Mouse (Mus musculus): ENCODE measurements around the gene 1110004F10Rik. TPM values are rescaled to one million over a fixed set of nuclear protein-coding genes. Genes with fewer than 3 reads are reported as not detected.

Gene 1110004F10Rik
- polyA plus RNA-seq (2012; rRNA removed) (183 and 187 TPM in 2 replicates), polyA plus RNA-seq (2014; fragmentation: Nextera tagmentation; extraction: Ambion mirVana) (283 and 299 TPM in 2 replicates)

- H3K4me1 ChIP-seq (ENCODE audit: control insufficient read depth, insufficient read depth, low read length), result peaks cover 11% of the 10 kb centered on the region; the same call in 1 of the 2 replicates
- peak within 1 kb of the TSS; percentile 96 for H3K4me2 ChIP-seq (replicated peaks; ENCODE audit: low read depth, low read length, severe bottlenecking)
- peak within 1 kb of the TSS; percentile 65 for H3K9ac ChIP-seq (ENCODE audit: low read depth, low read length, severe bottlenecking)
- TF ChIP-seq POLR2A (IDR thresholded peaks at IDR 0.05; ENCODE audit: borderline replicate concordance, extremely low read depth, insufficient read depth, insufficient read length), result no peak
- H3K27ac ChIP-seq (replicated peaks; ENCODE audit: low read depth, low read length), result peak within 1 kb of the TSS; percentile 62
- WGBS, result 1% methylated on average over 11 of the region's 11 CpGs
- H3K36me3 ChIP-seq (ENCODE audit: control insufficient read depth, insufficient read depth, low read length), result no peaks in the 10 kb centered on the region; the same call in 1 of the 2 replicates
- H3K4me3 ChIP-seq (replicated peaks; ENCODE audit: low read length), result peak within 1 kb of the TSS; percentile 54
- ATAC-seq (ENCODE audit: low FRiP score, low read depth), result no peak
- no peaks in the 10 kb centered on the region for H3K9me3 ChIP-seq (ENCODE audit: control insufficient read depth, low read length)
- H3K27me3 ChIP-seq (ENCODE audit: control insufficient read depth, insufficient read depth, low read length), result peaks cover 29% of the 10 kb centered on the region
- DNase-seq (ENCODE audit: low spot score), result no peak
These were observed at the start of gene 1110004F10Rik for GRCm38 (mm10) chr7:116039196-116039537. Gene 1110004F10Rik (plus strand): TSS chr7:116039397.

GRCm38 (mm10) chr7:116002726-116003125 lies 36.5 kb upstream of the 1110004F10Rik start:
- ATAC-seq (ENCODE audit: low FRiP score, low read depth) (no peak), DNase-seq (ENCODE audit: low spot score) (no peak)
- H3K9ac ChIP-seq (ENCODE audit: low read depth, low read length, severe bottlenecking), result no peak overlapping the region
- H3K27me3 ChIP-seq (ENCODE audit: control insufficient read depth, insufficient read depth, low read length), result no peaks in the 10 kb centered on the region
- no peak overlapping the region for H3K4me3 ChIP-seq (replicated peaks; ENCODE audit: low read length)
- no peak overlapping the region for H3K27ac ChIP-seq (replicated peaks; ENCODE audit: low read depth, low read length)
- 85% methylated on average over 4 of the region's 4 CpGs for WGBS
- no peaks in the 10 kb centered on the region for H3K4me1 ChIP-seq (ENCODE audit: control insufficient read depth, insufficient read depth, low read length)
- no peaks in the 10 kb centered on the region for H3K9me3 ChIP-seq (ENCODE audit: control insufficient read depth, low read length)
- TF ChIP-seq POLR2A (IDR thresholded peaks at IDR 0.05; ENCODE audit: borderline replicate concordance, extremely low read depth, insufficient read depth, insufficient read length), result no peak
- H3K36me3 ChIP-seq (ENCODE audit: control insufficient read depth, insufficient read depth, low read length), result no peaks in the 10 kb centered on the region
- no peak overlapping the region for H3K4me2 ChIP-seq (replicated peaks; ENCODE audit: low read depth, low read length, severe bottlenecking)

DNA sequence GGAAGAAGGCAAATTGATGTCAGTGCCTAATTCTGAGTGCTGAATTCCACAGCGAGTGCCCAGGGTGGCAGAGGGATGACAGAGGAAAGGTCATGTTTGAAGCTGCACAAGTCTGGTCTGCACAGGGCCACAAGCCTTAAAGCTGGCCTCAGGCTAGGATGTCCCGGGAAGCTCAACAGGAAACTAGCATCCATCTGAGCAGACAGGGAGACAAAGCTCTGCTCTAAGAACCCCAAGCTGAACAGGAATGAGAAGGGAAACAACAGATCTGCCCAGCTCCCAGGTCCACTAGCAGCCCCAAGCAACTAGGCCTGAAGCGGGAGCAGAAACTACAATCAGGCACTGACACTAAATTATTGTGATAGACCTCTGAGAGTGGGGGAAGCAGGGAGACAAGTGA lies 9.2 kb upstream of the 1110004F10Rik start:
- TF ChIP-seq POLR2A (IDR thresholded peaks at IDR 0.05; ENCODE audit: borderline replicate concordance, extremely low read depth, insufficient read depth, insufficient read length), result no peak
- Histone ChIP-seq H3K9ac (ENCODE audit: low read depth, low read length, severe bottlenecking) (0 out of 2 replicates have a peak overlapping the region, but pooled peaks have one; percentile 84), H3K4me2 (replicated peaks; ENCODE audit: low read depth, low read length, severe bottlenecking) (peak overlapping the region; percentile 96), H3K36me3 (ENCODE audit: control insufficient read depth, insufficient read depth, low read length) (no peaks in the 10 kb centered on the region), H3K9me3 (ENCODE audit: control insufficient read depth, low read length) (no peaks in the 10 kb centered on the region), H3K27ac (replicated peaks; ENCODE audit: low read depth, low read length) (no peak overlapping the region), H3K27me3 (ENCODE audit: control insufficient read depth, insufficient read depth, low read length) (peaks cover 10% of the 10 kb centered on the region; the same call in 1 of the 2 replicates), H3K4me1 (ENCODE audit: control insufficient read depth, insufficient read depth, low read length) (peaks cover 8% of the 10 kb centered on the region; the same call in 1 of the 2 replicates), H3K4me3 (replicated peaks; ENCODE audit: low read length) (peak overlapping the region; percentile 54)
- DNase-seq (ENCODE audit: low spot score) (no peak), ATAC-seq (ENCODE audit: low FRiP score, low read depth) (no peak)
- WGBS, result 53% methylated on average over 3 of the region's 3 CpGs

DNA sequence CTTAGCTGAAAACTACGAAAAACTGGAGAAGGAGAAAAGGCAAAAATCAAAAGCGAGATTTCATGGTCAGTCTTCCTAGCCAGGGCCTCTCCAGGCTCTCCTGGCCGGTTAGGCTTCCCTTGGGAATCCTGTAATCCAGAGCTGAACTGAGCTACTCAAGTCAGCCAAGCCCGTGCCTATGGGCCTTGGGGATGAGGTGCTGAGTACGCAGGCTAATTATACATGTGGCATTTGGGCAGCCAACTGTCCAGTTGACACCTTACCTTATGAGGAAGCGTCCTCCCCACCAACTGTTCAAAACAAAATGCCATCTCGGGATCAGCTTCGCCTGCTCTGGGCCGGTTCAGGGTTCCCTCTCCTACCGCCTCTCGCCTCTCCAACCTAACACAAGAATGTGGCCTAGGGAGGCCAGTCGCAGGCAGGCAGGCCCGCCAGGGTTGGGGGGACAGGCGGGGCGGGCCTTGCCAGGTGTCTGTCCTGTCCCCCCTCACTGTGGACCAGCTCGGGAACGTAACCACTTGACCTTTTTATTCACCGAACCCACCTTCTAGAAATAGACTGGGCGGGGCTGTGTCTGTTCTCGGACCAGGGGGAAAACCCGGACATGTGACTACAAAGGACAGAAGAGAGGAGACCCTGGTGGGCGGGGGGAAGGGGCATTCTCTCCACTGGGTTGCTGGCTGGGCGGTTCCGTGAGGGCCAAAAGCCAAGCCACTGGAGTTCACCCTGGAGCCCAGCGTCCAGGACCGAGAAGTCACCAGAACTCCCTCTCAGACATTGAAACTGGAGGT lies 8.4 kb upstream of the 1110004F10Rik start:
- H3K27me3 ChIP-seq (ENCODE audit: control insufficient read depth, insufficient read depth, low read length), result peaks cover 16% of the 10 kb centered on the region; the same call in 1 of the 2 replicates
- ATAC-seq (ENCODE audit: low FRiP score, low read depth), result peak; percentile 21; the same call in 1 of the 2 replicates
- peak overlapping the region; percentile 96 for H3K4me2 ChIP-seq (replicated peaks; ENCODE audit: low read depth, low read length, severe bottlenecking)
- TF ChIP-seq POLR2A (IDR thresholded peaks at IDR 0.05; ENCODE audit: borderline replicate concordance, extremely low read depth, insufficient read depth, insufficient read length), result 0 out of 2 replicates have a peak, but pooled peaks have one; percentile 15
- no peaks in the 10 kb centered on the region for H3K36me3 ChIP-seq (ENCODE audit: control insufficient read depth, insufficient read depth, low read length)
- H3K9me3 ChIP-seq (ENCODE audit: control insufficient read depth, low read length), result no peaks in the 10 kb centered on the region
- H3K27ac ChIP-seq (replicated peaks; ENCODE audit: low read depth, low read length), result peak overlapping the region; percentile 94
- peak overlapping the region; percentile 54 for H3K4me3 ChIP-seq (replicated peaks; ENCODE audit: low read length)
- peak; percentile 24 for DNase-seq (ENCODE audit: low spot score)
- peak overlapping the region; percentile 84 for H3K9ac ChIP-seq (ENCODE audit: low read depth, low read length, severe bottlenecking)
- peaks cover 8% of the 10 kb centered on the region; the same call in 1 of the 2 replicates for H3K4me1 ChIP-seq (ENCODE audit: control insufficient read depth, insufficient read depth, low read length)
- 12% methylated on average over 26 of the region's 26 CpGs for WGBS

DNA sequence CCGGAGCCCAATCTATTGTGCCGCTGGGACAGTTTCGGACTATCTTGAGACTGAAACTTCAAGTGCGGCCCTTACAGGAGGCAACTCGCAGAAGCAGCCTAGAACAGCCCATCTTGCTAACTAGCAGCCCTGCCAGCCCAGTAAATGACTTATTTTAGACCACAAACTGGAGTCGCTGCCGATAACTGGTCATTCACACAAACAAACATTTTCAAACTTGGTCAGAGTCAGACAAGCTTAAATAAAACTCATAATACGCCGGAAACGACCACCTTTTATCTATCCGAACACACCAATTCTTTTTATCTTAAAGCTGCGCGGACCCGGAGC lies 7.8 kb upstream of the 1110004F10Rik start:
- 2% methylated on average over 14 of the region's 14 CpGs for WGBS
- Histone ChIP-seq H3K27ac (replicated peaks; ENCODE audit: low read depth, low read length) (peak overlapping the region; percentile 94), H3K4me3 (replicated peaks; ENCODE audit: low read length) (peak overlapping the region; percentile 54), H3K9ac (ENCODE audit: low read depth, low read length, severe bottlenecking) (peak overlapping the region; percentile 84), H3K9me3 (ENCODE audit: control insufficient read depth, low read length) (no peaks in the 10 kb centered on the region), H3K4me2 (replicated peaks; ENCODE audit: low read depth, low read length, severe bottlenecking) (peak overlapping the region; percentile 96), H3K36me3 (ENCODE audit: control insufficient read depth, insufficient read depth, low read length) (no peaks in the 10 kb centered on the region; the same call in 1 of the 2 replicates), H3K27me3 (ENCODE audit: control insufficient read depth, insufficient read depth, low read length) (peaks cover 22% of the 10 kb centered on the region), H3K4me1 (ENCODE audit: control insufficient read depth, insufficient read depth, low read length) (peaks cover 8% of the 10 kb centered on the region; the same call in 1 of the 2 replicates)
- ATAC-seq (ENCODE audit: low FRiP score, low read depth), result 0 out of 2 replicates have a peak, but pooled peaks have one; percentile 3
- TF ChIP-seq POLR2A (IDR thresholded peaks at IDR 0.05; ENCODE audit: borderline replicate concordance, extremely low read depth, insufficient read depth, insufficient read length), result no peak
- DNase-seq (ENCODE audit: low spot score), result no peak

All from limb, embryonic 14.5 days (tissue).